Mouse (Mus musculus) liver, embryonic 14.5 days (tissue): Measurements from ENCODE around the gene Aamp.

Source experiments
- CTCF ChIP-seq: IDR thresholded peaks from 2 replicates; pipeline ENCODE4 v1.5.1; 2016; ENCODE audit warnings: antibody characterized with exemption, low read depth, control low read depth
- EP300 ChIP-seq: IDR thresholded peaks from 2 replicates; pipeline ENCODE4 v1.6.1; 2016; ENCODE audit warnings: antibody characterized with exemption, low read depth

DNA sequence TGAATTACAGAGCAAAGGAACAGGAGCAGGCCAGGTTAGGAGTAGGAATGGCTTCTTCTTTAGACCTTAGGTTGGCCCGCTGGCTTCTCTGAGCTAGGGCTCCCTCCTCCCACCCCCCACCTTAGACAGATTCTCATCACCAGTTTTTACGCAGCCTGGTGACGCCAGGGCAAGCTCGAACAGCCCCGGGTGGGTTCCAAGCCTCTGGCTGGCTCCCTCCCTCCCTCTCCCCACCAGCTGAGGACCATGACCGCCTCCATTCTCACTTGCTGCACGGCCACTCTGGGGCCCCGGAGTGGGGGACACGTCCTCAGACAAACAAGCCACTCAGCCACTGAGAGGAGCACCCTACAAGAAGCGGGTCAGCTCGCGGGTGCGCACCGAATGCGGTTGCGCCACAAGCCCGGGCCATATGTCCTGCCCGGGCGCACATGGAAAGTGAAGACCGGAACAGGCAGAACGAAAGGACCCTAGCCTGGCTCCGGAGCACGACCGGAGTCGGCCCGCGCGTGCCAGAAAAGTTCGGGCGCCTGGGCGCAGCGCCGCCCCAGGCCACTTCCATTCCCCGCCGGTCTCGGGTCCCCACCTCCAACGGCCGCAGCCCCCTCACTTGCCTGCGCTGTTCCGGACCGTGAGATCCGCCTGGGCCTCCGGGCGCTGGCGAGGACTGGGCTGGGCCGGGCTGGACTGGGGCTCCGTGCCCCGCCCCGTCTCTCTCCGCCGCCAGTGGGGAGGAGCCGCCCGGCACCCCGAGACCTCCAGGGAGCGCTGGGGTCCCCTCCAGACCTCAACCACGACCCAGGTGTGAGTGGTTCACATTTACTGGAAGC lies 19.2 kb upstream of the Aamp start:
- TF ChIP-seq CTCF (0 out of 2 replicates have a peak, but pooled peaks have one; percentile 13), EP300 (no peak)
